Mouse (Mus musculus) forelimb bud, embryonic 11.5 days (tissue): ENCODE data around the gene 2300002M23Rik.

ENCODE experiments used
- DNase-seq: peaks from one replicate; pipeline ENCODE4 v3.0.0-alpha.2; 2012; ENCODE audit warnings: low read depth, low spot score

2300002M23Rik gene

DNA sequence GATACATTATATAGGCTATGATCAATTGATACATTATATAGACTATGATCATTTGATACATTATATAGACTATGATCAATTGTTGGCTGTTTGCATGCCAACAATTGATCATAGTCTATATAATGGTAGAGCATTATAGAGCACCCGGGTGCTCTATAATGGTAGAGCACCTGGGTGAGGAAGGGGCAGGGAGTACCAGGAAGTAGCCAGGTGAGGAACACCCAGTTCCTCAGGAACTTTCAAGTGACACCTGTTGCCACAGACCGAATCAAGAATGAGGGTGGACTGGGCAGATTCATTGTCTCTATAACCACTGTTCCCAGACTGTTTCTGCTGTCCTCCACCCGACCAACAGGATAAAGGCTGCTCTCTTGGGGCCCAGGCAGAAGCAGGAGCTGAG, at the start of gene 2300002M23Rik:
Gene 2300002M23Rik, plus strand, starts transcription at position 301 of the 400 bp plus-strand sequence.
- DNase-seq: no peak

GRCm38 (mm10) chr17:35517526-35517925, 49.7 kb upstream of the 2300002M23Rik start:
- no peak for DNase-seq

DNA sequence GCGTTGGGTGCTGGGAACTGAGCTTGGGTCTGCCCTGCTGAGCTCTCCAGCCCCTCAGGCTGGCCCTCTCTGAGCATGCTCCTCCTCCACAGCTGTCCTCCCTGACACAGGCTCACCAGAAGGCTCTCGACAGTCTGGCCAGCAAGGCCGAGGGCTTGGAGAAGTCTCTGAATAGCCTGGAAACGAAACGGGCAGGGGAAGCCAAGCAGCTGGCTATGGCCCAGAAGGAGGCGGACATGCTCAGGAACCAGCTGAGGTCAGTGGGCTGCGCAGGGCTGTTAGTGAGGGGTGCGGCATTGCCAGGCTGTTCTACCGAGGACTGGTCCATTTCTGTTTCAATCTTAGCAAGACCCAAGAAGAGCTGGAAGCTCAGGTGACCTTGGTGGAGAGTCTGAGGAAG, 42.9 kb upstream of the 2300002M23Rik start:
- no peak for DNase-seq

DNA sequence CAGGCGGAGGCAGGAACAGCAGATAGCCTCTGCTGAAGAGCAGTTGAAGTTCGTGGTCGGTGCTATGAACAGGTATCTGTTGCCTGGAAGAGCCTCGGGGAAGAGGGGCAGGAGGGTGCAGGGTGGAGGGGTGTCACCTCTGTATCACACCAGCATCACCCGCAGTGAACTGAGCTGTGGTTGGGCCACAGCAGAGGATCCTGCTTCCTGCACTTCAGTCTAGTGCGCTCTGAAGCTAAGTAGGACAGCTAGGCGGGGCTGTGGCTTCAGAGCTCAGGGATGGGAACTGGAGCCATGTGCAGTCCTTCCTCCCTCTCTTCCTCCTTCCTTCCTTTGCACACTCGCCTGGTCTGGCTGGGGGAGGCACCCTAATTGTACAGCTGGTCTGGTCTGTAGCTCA, 40.6 kb upstream of the 2300002M23Rik start:
- no peak for DNase-seq

DNA sequence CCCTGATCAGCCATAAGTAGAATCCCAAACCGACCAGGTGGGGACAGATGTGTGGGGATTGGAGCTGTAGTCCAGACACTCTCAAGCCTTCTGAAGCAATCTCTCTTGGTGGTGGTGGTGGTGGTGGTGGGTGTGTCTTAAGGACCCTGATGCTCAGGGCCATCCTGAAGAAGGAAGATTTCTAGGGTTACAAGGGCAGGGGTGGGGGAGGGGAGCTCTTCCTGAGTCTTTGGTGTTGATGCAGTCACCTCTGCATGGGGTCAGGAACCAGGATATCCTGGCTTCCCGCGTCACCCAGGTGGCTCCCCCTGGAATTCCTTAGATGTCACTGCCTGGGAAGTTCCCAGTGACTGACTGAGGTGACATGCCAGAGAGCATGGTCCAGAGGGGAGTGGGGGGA, 34.9 kb upstream of the 2300002M23Rik start:
- no peak for DNase-seq

- DNase-seq: no peak
These were observed 34.3 kb upstream of the 2300002M23Rik start, which contains the start of gene Psors1c2 for GRCm38 (mm10) chr17:35532901-35533300. TSS of gene Psors1c2 (plus strand) at chr17:35533201.

GRCm38 (mm10) chr17:35534343-35534742, 32.9 kb upstream of the 2300002M23Rik start:
- DNase-seq: peak; percentile 76

GRCm38 (mm10) chr17:35537421-35537820, 29.8 kb upstream of the 2300002M23Rik start:
- DNase-seq: no peak

DNA sequence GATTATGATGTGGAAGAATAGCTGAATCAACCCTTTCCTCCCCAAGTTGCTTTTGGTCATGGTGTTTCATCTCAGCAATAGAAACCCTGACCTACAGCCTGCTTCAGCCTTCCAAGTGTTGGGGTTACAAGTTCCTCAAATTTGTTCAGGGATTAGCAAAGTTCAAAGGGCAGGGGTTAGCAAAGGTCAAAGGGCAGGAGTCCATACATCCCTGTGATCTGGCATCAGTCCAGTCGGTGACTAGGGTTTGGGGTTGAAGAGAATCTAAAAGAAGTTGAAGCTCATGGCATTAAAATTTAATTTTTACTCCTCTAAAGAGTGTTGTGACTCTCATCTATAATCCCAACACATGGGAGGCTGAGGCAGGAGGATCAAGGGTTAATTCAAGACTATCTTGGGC, 28.8 kb upstream of the 2300002M23Rik start:
- no peak for DNase-seq

DNA sequence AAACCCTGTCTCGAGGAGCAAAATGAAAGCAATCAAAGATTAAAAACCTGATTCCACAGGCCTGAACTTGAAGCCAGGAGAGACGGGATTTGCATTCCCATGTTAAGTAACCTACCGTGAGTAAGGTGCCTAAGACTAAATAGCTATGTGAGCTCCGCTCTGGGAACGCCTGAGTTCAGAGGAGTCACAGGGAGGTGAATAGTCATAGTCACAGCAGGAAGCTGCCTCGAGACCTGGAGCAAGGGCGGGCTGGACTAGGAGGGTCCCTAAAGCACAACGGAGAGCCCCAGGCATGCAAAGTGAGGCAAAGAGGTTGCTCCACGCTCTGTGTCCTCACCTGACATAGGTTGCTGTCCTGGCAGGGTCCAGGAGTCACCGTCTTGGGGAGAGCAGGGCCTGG, 27.7 kb upstream of the 2300002M23Rik start:
- DNase-seq: no peak

GRCm38 (mm10) chr17:35542761-35543411, 24.4 kb upstream of the 2300002M23Rik start:
- DNase-seq: no peak

- DNase-seq: no peak
These were observed 23.8 kb upstream of the 2300002M23Rik start for GRCm38 (mm10) chr17:35543412-35543861.

GRCm38 (mm10) chr17:35544001-35544400, 23.2 kb upstream of the 2300002M23Rik start:
- no peak for DNase-seq

DNA sequence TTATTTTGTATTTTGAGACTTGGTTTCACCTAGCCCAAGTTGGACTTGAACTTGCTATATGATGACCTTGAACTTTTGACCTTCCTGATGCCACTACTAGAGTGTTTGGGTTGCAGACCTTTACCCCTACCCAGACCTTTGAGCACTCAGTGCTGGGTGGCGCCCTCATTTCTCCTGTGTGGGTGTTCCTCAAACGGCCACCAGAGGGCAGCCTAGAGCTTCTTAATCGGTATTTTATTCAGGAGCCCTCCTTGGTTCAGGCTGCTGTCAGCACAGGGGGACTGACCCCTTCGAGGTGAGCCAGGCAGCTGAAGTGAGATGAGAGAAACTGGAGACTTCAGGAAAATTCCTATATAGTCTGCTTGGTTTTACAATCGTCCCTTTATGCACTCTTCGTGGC, 22.6 kb upstream of the 2300002M23Rik start:
- peak; percentile 50 for DNase-seq

GRCm38 (mm10) chr17:35547465-35547864, 19.8 kb upstream of the 2300002M23Rik start:
- DNase-seq: no peak

DNA sequence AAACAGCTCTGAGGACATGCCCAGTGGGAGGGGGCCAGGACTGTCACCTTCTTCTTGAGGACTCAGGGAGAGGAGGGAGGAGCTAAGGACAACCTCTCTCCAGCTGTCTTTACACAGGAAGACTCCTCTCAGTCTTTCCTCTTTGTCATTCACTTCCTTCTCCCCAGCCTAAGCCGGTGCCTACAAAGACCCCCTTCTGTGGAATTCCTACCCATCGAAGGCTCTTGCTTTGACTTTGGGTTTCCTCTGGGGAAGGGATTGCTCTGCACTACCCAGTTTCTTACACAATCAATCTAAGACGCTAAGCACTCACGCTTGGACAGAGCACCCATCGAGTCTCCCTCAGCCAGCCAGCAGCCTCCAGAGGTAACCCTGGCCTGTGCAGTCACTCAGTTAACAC, 18.6 kb upstream of the 2300002M23Rik start:
- no peak for DNase-seq

DNA sequence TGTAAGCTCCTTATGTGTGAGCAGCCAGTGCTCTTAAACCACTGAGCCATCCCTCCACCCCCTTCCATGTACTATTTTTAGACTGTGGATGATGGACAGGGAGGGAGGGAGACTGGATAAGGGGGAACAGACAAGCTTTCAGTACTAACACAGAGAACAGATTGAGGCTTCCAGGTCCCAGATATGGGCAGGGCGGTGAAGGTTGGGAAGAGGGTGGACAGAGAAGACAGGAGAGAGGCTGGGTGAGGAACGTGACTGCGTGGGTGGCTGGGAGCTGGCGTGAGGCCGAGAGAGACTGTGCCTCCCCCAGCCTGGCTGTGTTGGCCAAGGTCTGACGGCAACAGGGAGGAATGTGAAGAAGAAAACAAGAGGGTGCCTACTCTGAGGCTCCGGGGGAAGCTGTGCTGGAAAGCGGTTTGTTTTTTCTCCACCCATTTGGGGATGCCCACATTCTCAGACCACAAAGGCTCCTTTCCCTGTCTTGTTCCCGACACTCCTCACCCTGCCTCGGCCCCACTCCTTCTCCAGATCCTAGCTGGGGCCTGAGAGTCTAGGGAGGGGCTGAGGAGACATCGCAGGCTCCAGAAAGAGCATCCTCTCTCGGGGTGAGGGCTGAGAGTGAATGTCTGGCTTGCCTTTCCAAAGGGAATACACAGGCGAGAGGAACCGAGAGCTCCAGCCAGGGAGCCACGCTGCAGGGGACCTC, 17.7 kb upstream of the 2300002M23Rik start:
- DNase-seq: no peak

DNA sequence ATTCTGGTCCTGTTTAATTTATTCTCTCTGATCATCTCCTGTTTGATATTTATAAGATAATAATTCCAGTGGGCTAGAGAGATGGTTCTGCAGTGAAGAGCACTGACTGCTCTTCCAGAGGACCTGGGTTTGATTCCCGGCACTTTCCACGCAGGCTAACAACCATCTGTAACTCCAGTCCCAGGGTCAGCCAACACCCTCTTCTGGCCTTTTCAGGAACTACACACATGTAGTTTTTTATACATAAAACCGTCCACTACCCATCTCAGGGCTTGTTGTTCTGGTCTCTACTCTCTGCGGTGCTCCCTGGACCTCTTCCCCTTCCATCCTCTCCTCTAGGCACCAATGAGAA, 17.1 kb upstream of the 2300002M23Rik start:
- DNase-seq: no peak

- DNase-seq: no peak
These were observed 16.4 kb upstream of the 2300002M23Rik start for GRCm38 (mm10) chr17:35550871-35551270.

DNA sequence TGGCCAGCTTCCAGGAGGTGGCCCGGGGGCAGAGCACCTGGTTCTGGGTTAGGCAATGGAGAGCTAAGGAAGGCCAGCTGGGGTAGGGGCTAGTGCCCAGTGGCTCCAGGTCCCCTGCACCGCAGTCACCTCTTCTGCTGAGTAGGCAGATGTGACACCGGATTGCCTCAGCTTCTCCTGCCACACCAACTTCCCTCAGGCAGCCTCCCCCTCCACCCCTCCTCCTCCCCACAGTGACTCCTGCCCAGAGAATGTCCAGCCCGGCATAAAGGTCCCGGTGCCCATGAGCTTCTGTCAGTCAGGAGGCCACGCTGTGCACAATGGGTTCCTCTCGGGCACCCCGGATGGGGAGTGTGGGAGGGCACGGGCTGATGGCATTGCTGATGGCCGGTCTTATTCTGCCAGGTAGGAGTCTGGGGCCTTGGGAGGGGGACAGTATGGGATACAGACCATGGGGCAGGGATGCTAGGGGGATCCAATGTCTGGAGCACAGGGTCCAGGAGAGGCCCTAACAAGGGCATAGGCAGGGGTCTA, 15.3 kb upstream of the 2300002M23Rik start, which contains the start of gene Cdsn:
Gene Cdsn, plus strand, starts transcription at position 248 of the 534 bp plus-strand sequence.
- DNase-seq: no peak

DNA sequence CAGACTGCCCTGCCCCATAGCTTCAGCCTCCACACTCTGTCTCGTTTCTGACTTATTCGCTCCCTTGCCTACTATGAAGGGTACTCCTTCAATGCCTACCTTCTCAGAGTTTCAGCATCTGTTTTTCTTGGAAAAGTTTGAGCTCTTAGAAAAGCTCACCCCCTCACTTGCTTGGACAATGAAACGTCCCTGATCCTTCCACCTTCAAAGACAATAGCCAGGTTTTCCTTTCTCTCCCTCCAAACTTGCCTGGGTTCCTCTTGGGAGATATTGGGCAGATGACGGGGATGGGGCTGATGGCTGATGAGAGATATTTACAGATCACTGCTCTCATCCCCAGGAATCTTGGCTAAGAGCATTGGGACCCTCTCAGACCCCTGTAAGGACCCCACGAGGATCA, 12.9 kb upstream of the 2300002M23Rik start:
- DNase-seq: no peak

DNA sequence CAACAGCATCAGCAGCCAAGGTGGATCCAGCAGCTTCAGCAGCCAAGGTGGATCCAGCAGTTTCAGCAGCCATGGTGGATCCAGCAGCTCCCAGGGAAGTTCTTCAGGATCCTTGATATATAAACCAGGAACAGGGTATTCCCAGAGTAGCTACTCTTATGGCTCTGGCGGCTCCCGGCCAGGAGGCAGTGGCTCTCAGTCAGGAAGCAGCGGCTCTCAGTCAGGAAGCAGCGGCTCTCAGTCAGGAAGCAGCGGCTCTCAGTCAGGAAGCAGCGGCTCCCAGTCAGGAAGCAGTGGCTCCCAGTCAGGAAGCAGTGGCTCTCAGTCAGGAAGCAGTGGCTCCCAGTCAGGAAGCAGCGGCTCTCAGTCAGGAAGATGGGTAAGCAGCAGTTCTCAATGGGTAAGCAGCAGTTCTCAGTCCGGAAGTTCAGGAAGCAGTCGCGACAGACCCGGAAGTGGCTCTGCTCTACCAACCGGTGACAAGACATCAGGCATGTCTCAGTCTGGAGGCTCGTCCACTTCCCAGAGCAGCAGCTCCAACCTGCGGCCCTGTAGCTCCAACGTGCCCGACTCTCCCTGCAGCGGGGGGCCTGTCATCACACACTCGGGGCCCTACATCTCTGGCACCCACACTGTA, 12.4 kb upstream of the 2300002M23Rik start:
- no peak for DNase-seq
